19 mouse cellular contexts compared by ENCODE assay signal in genomic region chr3:59169921-59170627, GRCm38 (mm10). TPM values are rescaled to one million over a fixed set of nuclear protein-coding genes. Genes with fewer than 3 reads are reported as not detected.
DNase-seq lines count a peak whose midpoint lies in the region; ATAC-seq lines count a peak whose summit lies in the region.
"Had no signal": no experiment of that assay in that cellular context is flagged by ENCODE, and none has a peak within 500 bp of the region (broad histone marks: within the 10 kb centered on the region; RNA-seq: fewer than 3 reads in every experiment).

No protein-coding gene starts in this region.

- H3K4me2 ChIP-seq in kidney, embryonic 16.5 days (replicated peaks; ENCODE audit: low read depth, low read length): no peak overlapping the region
- H3K4me2 ChIP-seq: midbrain, embryonic 13.5 days had no signal

- no peaks in the 10 kb centered on the region for H3K27me3 ChIP-seq in kidney, embryonic 16.5 days (ENCODE audit: insufficient read depth, low read length)
- H3K27me3 ChIP-seq: midbrain, embryonic 13.5 days had no signal

- 28% methylated on average over 2 of the region's 2 CpGs for WGBS in kidney, embryonic 16.5 days

- H3K9ac ChIP-seq in kidney, embryonic 16.5 days (replicated peaks; ENCODE audit: low read length): no peak overlapping the region
- H3K9ac ChIP-seq: liver, postnatal 0 days; midbrain, embryonic 13.5 days had no signal

- H3K9me3 ChIP-seq in kidney, embryonic 16.5 days (ENCODE audit: low read length): no peaks in the 10 kb centered on the region
- H3K9me3 ChIP-seq: midbrain, embryonic 13.5 days had no signal

- H3K4me1 ChIP-seq in kidney, embryonic 16.5 days (ENCODE audit: insufficient read depth, low read length): peaks cover 12% of the 10 kb centered on the region
- H3K4me1 ChIP-seq: midbrain, embryonic 13.5 days had no signal

- no peaks in the 10 kb centered on the region for H3K36me3 ChIP-seq in kidney, embryonic 16.5 days (ENCODE audit: insufficient read depth, low read length)
- H3K36me3 ChIP-seq: midbrain, embryonic 13.5 days had no signal

- peak; percentile 54 for ATAC-seq in kidney, embryonic 16.5 days (ENCODE audit: low FRiP score, low TSS enrichment)
- no peak for ATAC-seq in activated CD4-positive, CD25-positive, alpha-beta regulatory T cell, adult 4 months
- no peak for ATAC-seq in CD4-positive, CD25-positive, alpha-beta regulatory T cell, adult 4 months
- ATAC-seq: forebrain, embryonic 14.5 days; liver, postnatal 0 days; midbrain, embryonic 13.5 days had no signal

- H3K27ac ChIP-seq in kidney, embryonic 16.5 days (ENCODE audit: low read length): peak overlapping the region; percentile 29; the same call in 1 of the 2 replicates
- H3K27ac ChIP-seq: midbrain, embryonic 13.5 days had no signal

- no peak overlapping the region for H3K4me3 ChIP-seq in kidney, embryonic 16.5 days (ENCODE audit: low read length)
- H3K4me3 ChIP-seq: midbrain, embryonic 13.5 days had no signal

- intact Hi-C loops in heart, postnatal 25 days (cut with DNase I): loop anchor here (5.0 to 10.0 kb wide), 2 partner anchors 48 to 945 kb away; no protein-coding TSS in a partner anchor

- DNase-seq in heart, adult 11 months: peak; percentile 93
- DNase-seq in heart, postnatal 25 days (ENCODE audit: low spot score): no peak
- DNase-seq in kidney, adult 11 months: no peak
- DNase-seq in ovary, postnatal 14 days (ENCODE audit: low spot score): peak; percentile 7
- no peak for DNase-seq in ovary, postnatal 10 days (ENCODE audit: low spot score)
- DNase-seq: cerebellum, postnatal 25 days; liver, postnatal 0 days; retina, postnatal 1 day; thymus, postnatal 36 days had no signal

RNA-seq across cellular contexts. Expression of gene P2ry14, which starts 16.7 kb away (rescaled TPM):
- total RNA-seq in heart, postnatal 25 days (2021): 1 to 10 TPM; 3.6 to 4.2 TPM
- polyA plus RNA-seq in kidney, embryonic 16.5 days (2015; fragmentation: Nextera tagmentation; extraction: Ambion mirVana): 3.8 and 5.0 TPM in 2 replicates
- polyA plus RNA-seq in activated CD4-positive, CD25-positive, alpha-beta regulatory T cell, adult 4 months (2017; shearing (Covaris generic)): 1 to 10 TPM; 5.0 to 5.1 TPM
- 1 to 10 TPM; 4.8 to 5.2 TPM for polyA plus RNA-seq in CD4-positive, CD25-positive, alpha-beta regulatory T cell, adult 4 months (2017; shearing (Covaris generic))

RNA-seq across cellular contexts. Expression of gene Gpr87, which starts 24.8 kb away (rescaled TPM):
- not detected for total RNA-seq in heart, postnatal 25 days (2021)
- 0.24 TPM in 1 of 2 replicates, not detected in the other for polyA plus RNA-seq in kidney, embryonic 16.5 days (2015; fragmentation: Nextera tagmentation; extraction: Ambion mirVana)
- polyA plus RNA-seq in activated CD4-positive, CD25-positive, alpha-beta regulatory T cell, adult 4 months (2017; shearing (Covaris generic)): not detected
- polyA plus RNA-seq in CD4-positive, CD25-positive, alpha-beta regulatory T cell, adult 4 months (2017; shearing (Covaris generic)): not detected
- total RNA-seq: adrenal gland, postnatal 4 days; gastrocnemius, adult 18-20 months; layer of hippocampus, adult 8-10 months; left cerebral cortex, adult 8-10 months had no signal
- polyA plus RNA-seq: forebrain, embryonic 14.5 days; heart, embryonic 14.5 days; liver, postnatal 0 days had no signal

RNA-seq across cellular contexts. Expression of gene P2ry13, which starts 40.6 kb away (rescaled TPM):
- total RNA-seq in heart, postnatal 25 days (2021): under 1 TPM; 0.83 to 0.92 TPM
- 0.69 and 0.72 TPM in 2 replicates for polyA plus RNA-seq in kidney, embryonic 16.5 days (2015; fragmentation: Nextera tagmentation; extraction: Ambion mirVana)
- under 1 TPM; 0.18 to 0.44 TPM for polyA plus RNA-seq in activated CD4-positive, CD25-positive, alpha-beta regulatory T cell, adult 4 months (2017; shearing (Covaris generic))
- under 1 TPM; 0.67 to 0.71 TPM for polyA plus RNA-seq in CD4-positive, CD25-positive, alpha-beta regulatory T cell, adult 4 months (2017; shearing (Covaris generic))

Comparison
In these comparisons a context has a peak if more than half of its experiments do, and no peak if none do; other contexts are left out.
1. DNase-seq: peak in heart, adult 11 months (single experiment) and ovary, postnatal 14 days (single experiment); none in heart, postnatal 25 days (single experiment), kidney, adult 11 months (single experiment) and ovary, postnatal 10 days (single experiment).